Mouse (Mus musculus) inflammation-experienced regulatory T-cells, adult 16 weeks (primary cell): ENCODE data around the gene Olfr1324. TPM values are rescaled to one million over a fixed set of nuclear protein-coding genes. Genes with fewer than 3 reads are reported as not detected.

Source experiments
- polyA plus RNA-seq: library from polyadenylated mRNA; unstranded; fragments of 100-300 nt; shearing (Covaris generic); gene quantifications from one replicate; pipeline ENCODE4 v1.2.1, GENCODE M21; 2017

Olfr1324 gene
- polyA plus RNA-seq: not detected

DNA sequence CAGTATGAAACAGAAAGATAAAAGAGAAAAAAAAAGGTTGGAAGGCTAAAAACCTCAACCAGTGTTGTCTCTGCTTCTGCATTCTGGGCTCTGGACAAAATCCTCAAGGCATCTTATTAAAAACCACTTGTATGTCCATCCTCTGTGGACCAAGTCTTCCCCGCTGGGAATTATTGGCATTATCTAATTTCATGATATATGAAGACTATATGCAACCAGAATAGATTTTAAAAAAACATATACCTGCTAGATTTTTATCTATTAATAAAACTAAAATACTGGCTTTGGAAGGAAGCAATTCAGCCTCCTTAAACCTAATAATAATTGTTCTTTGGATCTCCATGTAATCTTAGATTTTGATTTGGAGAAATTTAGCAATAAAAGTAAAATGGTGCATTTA is at the start of gene Olfr1324:
Gene Olfr1324, minus strand, starts transcription at position 101 of the 400 bp plus-strand sequence.

